Mouse (Mus musculus) ES-E14 (cell line): ENCODE results near the gene Zfp326. TPM values are rescaled to one million over a fixed set of nuclear protein-coding genes. Genes with fewer than 3 reads are reported as not detected.

Experiments used
- DNase-seq: peaks from one replicate; pipeline ENCODE4 v3.0.0-alpha.2; 2013; ENCODE audit warnings: low read depth, low spot score
- H3K27ac ChIP-seq: 2 replicates; pipeline ENCODE4 v1.5.1; 2012; ENCODE audit warnings: low read depth, mild to moderate bottlenecking, low read length, moderate library complexity, mixed read lengths; ENCODE audit not compliant: poor library complexity, insufficient read depth, severe bottlenecking
- H3K36me3 ChIP-seq: 2 replicates; pipeline ENCODE4 v1.6.1; 2012; ENCODE audit warnings: mild to moderate bottlenecking, low read length, moderate library complexity, mixed read lengths; ENCODE audit not compliant: control insufficient read depth, poor library complexity, insufficient read depth, severe bottlenecking
- H3K4me1 ChIP-seq, 2 experiments: fragments of 150-350 bp in 1 of 2; sonication (generic) in 1 of 2; 2 replicates each; pipeline ENCODE4 v1.6.1; 2012; ENCODE audit warnings: low read length in 2 of 2, mild to moderate bottlenecking in 1 of 2, mixed read lengths in 1 of 2; ENCODE audit not compliant: control insufficient read depth in 2 of 2, insufficient read depth in 2 of 2, poor library complexity in 1 of 2
- H3K4me3 ChIP-seq, 2 experiments: fragments of 150-350 bp in 1 of 2; sonication (generic) in 1 of 2; 2 replicates each; pipeline ENCODE4 v1.5.1; 2012; ENCODE audit warnings: low read length in 2 of 2, low read depth in 1 of 2, mild to moderate bottlenecking in 1 of 2, mixed read lengths in 1 of 2; ENCODE audit not compliant: insufficient read depth in 1 of 2, poor library complexity in 1 of 2, severe bottlenecking in 1 of 2
- H3K9ac ChIP-seq: 2 replicates; pipeline ENCODE4 v1.6.1; 2012; ENCODE audit warnings: low read depth, mild to moderate bottlenecking, low read length, mixed read lengths; ENCODE audit not compliant: poor library complexity, insufficient read depth, severe bottlenecking
- H3K9me3 ChIP-seq: fragments of 150-350 bp; sonication (generic); 2 replicates; pipeline ENCODE4 v1.6.1; 2012; ENCODE audit warnings: low read depth, mild to moderate bottlenecking, low read length; ENCODE audit not compliant: control insufficient read depth, insufficient read depth
- CHD2 ChIP-seq: IDR thresholded peaks from 2 replicates; pipeline ENCODE4 v1.6.1; 2014; ENCODE audit warnings: mild to moderate bottlenecking, low read depth, low read length, inconsistent platforms
- HCFC1 ChIP-seq: IDR thresholded peaks from 2 replicates; pipeline ENCODE4 v1.6.1; 2012; ENCODE audit warnings: low read length, inconsistent platforms, borderline replicate concordance; ENCODE audit not compliant: insufficient read depth
- MAFK ChIP-seq: IDR thresholded peaks from 2 replicates; pipeline ENCODE4 v1.6.1; 2014; ENCODE audit warnings: mild to moderate bottlenecking, low read depth, low read length, inconsistent platforms; ENCODE audit not compliant: insufficient read depth
- ZC3H11A ChIP-seq: IDR thresholded peaks from 2 replicates; pipeline ENCODE4 v1.6.1; 2012; ENCODE audit warnings: low read depth, mild to moderate bottlenecking, inconsistent platforms, low read length, borderline replicate concordance
- ZNF384 ChIP-seq: IDR thresholded peaks from 2 replicates; pipeline ENCODE4 v1.6.1; 2012; ENCODE audit warnings: low read depth, low read length, inconsistent platforms
- in situ Hi-C, 2 experiments: fragments of 600-800 bp; cut with MboI; formaldehyde crosslinking; loops; one replicate each; pipeline ENCODE4 v1.15.1; 2025; ENCODE audit warnings: low sequenced_read_pairs in 2 of 2, inconsistent platforms in 1 of 2; ENCODE audit not compliant: unreplicated experiment in 2 of 2
- total RNA-seq: library from RNA; depleted of rRNA; stranded (reverse); fragments of 300-350 nt; gene quantifications from 2 replicates; pipeline ENCODE4 v1.2.3, GENCODE M21; 2012

Zfp326 gene
- total RNA-seq, 1 experiment, result 14.9 TPM

- Histone ChIP-seq H3K4me1 (no peaks in the 10 kb centered on the region), H3K9ac (no peak overlapping the region), H3K36me3 (no peaks in the 10 kb centered on the region), H3K9me3 (no peaks in the 10 kb centered on the region), H3K27ac (no peak overlapping the region), H3K4me3 (no peak overlapping the region)
- TF ChIP-seq ZNF384, result no peak
- no peak for TF ChIP-seq ZC3H11A
- TF ChIP-seq HCFC1, result no peak
- no peak for TF ChIP-seq CHD2
- no peak for TF ChIP-seq MAFK
- in situ Hi-C loops, result no loop called here
- DNase-seq, result no peak
Observed at GRCm38 (mm10) chr5:105845041-105845440, 31.3 kb upstream of the Zfp326 start.

DNA sequence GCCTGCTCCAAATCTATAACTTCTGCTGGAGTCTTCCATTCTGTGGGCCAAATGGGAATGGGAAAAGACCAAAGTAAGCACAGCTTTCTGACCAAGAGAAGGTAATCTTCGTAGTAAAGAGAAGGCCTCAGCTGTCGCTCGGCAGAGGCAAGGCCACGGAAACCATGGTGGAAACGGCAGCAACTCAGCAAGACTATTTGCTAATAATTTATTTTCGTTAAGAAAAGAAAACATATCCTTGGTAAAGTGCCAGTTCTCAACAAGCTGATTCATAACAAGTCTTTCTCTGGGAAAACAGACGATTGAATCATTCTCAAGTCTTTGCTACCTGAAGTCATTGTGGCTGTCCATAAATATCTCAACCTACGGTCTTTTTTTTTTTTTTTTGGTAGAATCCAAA, 28.6 kb upstream of the Zfp326 start:
- Histone ChIP-seq H3K4me1 (no peaks in the 10 kb centered on the region), H3K27ac (no peak overlapping the region), H3K36me3 (no peaks in the 10 kb centered on the region), H3K9ac (no peak overlapping the region), H3K4me3 (no peak overlapping the region), H3K9me3 (no peaks in the 10 kb centered on the region)
- no peak for DNase-seq
- in situ Hi-C loops, result no loop called here
- TF ChIP-seq ZC3H11A (no peak), MAFK (no peak), CHD2 (no peak), HCFC1 (no peak), ZNF384 (no peak)

- Histone ChIP-seq H3K4me3 (no peak overlapping the region), H3K36me3 (no peaks in the 10 kb centered on the region), H3K27ac (no peak overlapping the region), H3K9ac (no peak overlapping the region), H3K4me1 (no peaks in the 10 kb centered on the region), H3K9me3 (no peaks in the 10 kb centered on the region)
- TF ChIP-seq ZNF384 (no peak), MAFK (no peak), ZC3H11A (no peak), CHD2 (no peak), HCFC1 (no peak)
- in situ Hi-C loops, result no loop called here
- no peak for DNase-seq
Observed at GRCm38 (mm10) chr5:105849222-105849621, 27.1 kb upstream of the Zfp326 start.

DNA sequence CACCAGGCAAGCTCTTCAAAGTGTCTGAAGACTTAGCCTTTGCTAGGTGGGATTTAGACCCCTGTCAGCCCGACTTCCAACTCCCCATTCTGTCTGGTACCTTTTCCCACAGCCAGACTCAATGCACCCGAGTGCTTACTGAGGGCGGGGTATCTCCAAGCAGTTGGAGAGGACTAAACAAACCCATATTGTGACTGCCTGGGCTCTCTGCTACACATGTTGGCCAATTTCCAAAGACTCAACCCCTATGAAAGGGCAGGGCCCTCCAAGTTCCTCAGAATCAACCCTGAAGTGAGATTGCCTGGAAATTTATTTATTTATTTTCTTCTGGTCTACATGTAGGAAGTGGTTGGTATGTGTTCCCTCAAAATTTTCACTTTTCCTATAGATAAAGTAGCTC, 26.7 kb upstream of the Zfp326 start:
- H3K4me3 ChIP-seq, result no peak overlapping the region
- no peaks in the 10 kb centered on the region for H3K9me3 ChIP-seq
- TF ChIP-seq ZNF384, result no peak
- no peak for DNase-seq
- no peak overlapping the region for H3K27ac ChIP-seq
- in situ Hi-C loops, result loop anchor here in 1 of 2 experiments (25.0 kb wide), 1 partner anchor 162 kb away; the partner anchor contains the start of gene Lrrc8d
- no peaks in the 10 kb centered on the region for H3K36me3 ChIP-seq
- no peak overlapping the region for H3K9ac ChIP-seq
- no peaks in the 10 kb centered on the region for H3K4me1 ChIP-seq

DNA sequence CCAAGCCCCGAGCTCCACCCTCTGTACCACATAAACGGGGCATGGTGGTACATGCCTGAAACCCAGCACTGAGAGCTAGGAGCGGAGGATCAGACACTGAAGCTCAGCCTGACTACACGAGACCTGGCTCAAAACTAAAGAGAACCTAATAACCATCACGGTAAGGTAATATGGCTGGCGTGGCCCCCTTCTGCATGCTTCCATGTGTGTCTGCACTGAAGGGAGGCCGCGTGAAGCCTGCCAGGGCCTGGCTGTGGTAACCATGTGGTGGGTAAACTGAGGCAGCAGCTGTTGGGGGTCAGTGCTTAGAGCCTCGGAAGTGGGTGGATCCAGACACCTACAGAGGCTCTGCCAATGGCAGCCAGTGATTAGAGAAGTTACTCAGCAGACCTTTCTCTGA, 23.1 kb upstream of the Zfp326 start:
- Histone ChIP-seq H3K9me3 (no peaks in the 10 kb centered on the region), H3K27ac (no peak overlapping the region), H3K4me1 (no peaks in the 10 kb centered on the region; a peak in 1 of 4 replicates), H3K4me3 (no peak overlapping the region), H3K9ac (no peak overlapping the region), H3K36me3 (no peaks in the 10 kb centered on the region)
- TF ChIP-seq HCFC1 (no peak), ZC3H11A (no peak), CHD2 (no peak), ZNF384 (no peak), MAFK (no peak)
- in situ Hi-C loops, result loop anchor here in 1 of 2 experiments (25.0 kb wide), 1 partner anchor 166 kb away; the partner anchor contains the start of gene Lrrc8d
- no peak for DNase-seq
